Mouse (Mus musculus): ENCODE measurements around the gene Ly6g6c. TPM values are rescaled to one million over a fixed set of nuclear protein-coding genes. Genes with fewer than 3 reads are reported as not detected.
A peak's percentile ranks its signal among the peaks of the same experiment; 100 is the strongest.

The Ly6g6c gene
- polyA plus RNA-seq (2015; fragmentation: Nextera tagmentation; extraction: Ambion mirVana): not detected in 2 replicates

DNA sequence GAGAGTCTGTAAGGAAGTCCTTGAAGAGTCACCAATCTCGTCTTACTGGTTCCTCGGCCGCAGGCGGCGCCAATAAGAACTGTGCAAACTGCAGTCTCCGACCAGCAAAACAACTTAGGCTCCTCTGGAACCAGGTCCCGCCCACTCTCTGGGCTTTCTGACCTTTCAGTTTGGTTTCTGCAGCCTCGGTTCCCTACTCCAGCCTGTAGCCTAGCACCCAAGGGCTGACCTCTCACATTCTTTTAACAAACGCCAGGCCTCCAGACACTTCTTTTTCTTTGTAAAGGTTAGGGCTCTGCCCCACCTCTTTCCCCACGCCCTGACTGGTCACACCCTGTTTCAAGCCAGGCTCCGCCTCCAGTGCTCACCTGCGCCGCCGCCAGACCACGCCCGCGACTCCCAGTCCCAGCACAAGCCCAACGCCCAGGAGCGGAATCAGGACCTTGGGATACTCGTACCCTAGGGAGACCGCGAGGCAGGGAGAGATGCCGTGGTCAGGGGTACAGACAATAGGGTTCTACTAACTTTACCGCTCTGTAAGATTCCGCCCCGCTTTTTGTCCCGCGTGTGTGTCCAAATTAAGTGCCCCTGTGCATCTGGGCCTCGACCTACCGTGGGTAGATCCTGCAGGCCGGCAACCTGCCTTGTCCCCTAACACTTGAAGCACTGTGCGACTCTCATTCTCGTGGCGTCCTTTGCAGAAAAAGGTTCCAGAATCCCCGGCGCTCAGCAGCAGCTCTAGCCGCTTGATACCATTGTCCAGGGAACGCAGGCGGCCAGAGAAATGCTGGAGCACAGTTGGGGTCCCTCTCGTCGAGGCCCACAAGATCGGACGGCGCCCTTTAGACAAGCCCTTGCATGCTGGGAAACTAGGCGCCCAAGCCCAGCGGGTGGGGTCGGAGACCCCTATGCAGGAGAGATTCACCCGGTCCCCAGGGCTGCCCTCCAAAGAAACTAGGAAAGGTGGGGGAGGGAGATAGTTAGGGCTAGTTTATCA, at the start of gene Ly6g6c:
TSS of gene Ly6g6c (plus strand) at position 438 of the 997 bp plus-strand sequence.
- Histone ChIP-seq H3K27me3 (peaks cover 49% of the 10 kb centered on the region), H3K4me1 (peaks cover 33% of the 10 kb centered on the region), H3K4me3 (peak within 1 kb of the TSS; percentile 25), H3K36me3 (ENCODE audit: poor library complexity, severe bottlenecking) (peaks cover 30% of the 10 kb centered on the region), H3K27ac (no peak within 1 kb of the TSS), H3K9ac (peak within 1 kb of the TSS; percentile 52), H3K9me3 (replicated peaks) (no peaks in the 10 kb centered on the region), H3K4me2 (peak within 1 kb of the TSS; percentile 57)
- ATAC-seq: no peak; the same call in 1 of the 2 replicates
- 1% methylated on average over 48 of the region's 48 CpGs for WGBS

- Histone ChIP-seq H3K27me3 (no peaks in the 10 kb centered on the region), H3K36me3 (ENCODE audit: poor library complexity, severe bottlenecking) (peaks cover 65% of the 10 kb centered on the region), H3K27ac (peak within 1 kb of the TSS; percentile 44), H3K4me1 (peaks cover 11% of the 10 kb centered on the region), H3K4me2 (0 out of 2 replicates have a peak within 1 kb of the TSS, but pooled peaks have one; percentile 10), H3K9ac (peak within 1 kb of the TSS; percentile 46), H3K4me3 (no peak within 1 kb of the TSS), H3K9me3 (replicated peaks) (no peaks in the 10 kb centered on the region)
- 38% methylated on average over 12 of the region's 12 CpGs for WGBS
- ATAC-seq: peak; percentile 71
Measured at GRCm38 (mm10) chr17:35016376-35016775, 48.8 kb upstream of the Ly6g6c start, which contains the start of gene Vwa7. Gene Vwa7 (plus strand): TSS chr17:35016579.

DNA sequence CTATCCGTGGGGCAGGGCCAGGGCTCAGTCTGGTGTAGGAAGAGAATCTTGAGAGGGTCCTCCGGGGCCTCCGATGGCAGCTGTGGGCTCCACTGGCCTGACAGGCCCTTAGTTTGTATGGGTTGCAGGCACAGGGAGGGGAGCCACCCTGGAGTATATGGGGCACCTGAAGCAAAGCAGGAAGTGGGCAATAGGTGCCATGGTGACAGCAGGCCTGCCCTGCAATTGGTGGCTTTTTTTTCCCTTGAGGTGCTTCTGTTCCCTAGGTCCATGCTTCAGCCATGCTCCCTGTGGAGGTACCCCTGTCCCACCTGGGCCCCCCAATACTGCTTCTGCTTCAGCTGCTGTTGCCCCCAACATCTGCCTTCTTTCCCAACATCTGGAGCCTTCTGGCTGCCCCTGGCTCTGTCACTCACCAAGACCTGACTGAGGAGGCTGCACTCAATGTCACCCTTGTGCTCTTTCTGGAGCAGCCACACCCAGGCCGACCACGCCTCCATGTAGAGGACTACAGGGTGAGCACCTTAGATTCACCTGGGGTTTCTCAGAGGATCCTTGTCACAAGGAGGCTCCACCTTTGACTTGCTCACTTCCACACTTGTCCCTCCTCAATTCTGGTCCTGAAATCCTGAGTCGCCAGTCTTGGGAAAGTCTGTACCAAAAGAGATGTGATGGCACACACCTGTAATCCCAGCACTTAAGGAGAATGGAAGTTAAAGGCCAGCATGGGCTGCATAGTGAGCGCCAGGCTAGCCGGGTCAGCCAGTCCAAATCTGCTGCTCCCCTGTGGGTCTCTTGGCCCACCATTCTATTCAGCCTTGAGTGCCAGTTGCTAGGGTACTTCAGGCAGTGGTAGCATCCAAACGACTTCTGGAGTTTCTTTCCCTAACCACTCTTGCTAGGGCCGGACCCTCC, 48.1 kb upstream of the Ly6g6c start:
- no peaks in the 10 kb centered on the region for H3K9me3 ChIP-seq (replicated peaks)
- H3K4me3 ChIP-seq: no peak overlapping the region
- WGBS: 77% methylated on average over 10 of the region's 10 CpGs
- ATAC-seq: 0 out of 2 replicates have a peak, but pooled peaks have one; percentile 3
- peaks cover 58% of the 10 kb centered on the region for H3K36me3 ChIP-seq (ENCODE audit: poor library complexity, severe bottlenecking)
- H3K4me2 ChIP-seq: no peak overlapping the region
- H3K9ac ChIP-seq: peak overlapping the region; percentile 46
- H3K27me3 ChIP-seq: no peaks in the 10 kb centered on the region
- H3K4me1 ChIP-seq: peaks cover 14% of the 10 kb centered on the region
- peak overlapping the region; percentile 44 for H3K27ac ChIP-seq

DNA sequence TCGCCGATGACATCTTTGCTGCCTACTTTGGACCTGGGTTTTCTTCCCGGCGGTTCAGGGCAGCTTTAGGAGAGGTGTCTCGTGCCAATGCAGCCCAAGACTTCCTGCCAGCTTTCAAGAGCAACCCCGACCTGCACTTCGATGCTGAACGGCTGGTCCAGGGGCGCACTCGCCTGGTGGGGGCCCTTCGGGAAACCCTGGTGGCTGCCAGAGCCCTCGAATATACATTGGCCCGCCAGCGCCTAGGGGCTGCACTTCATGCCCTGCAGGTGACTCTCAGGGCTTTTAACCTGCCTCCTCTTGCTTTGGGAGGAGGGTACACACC, 47.5 kb upstream of the Ly6g6c start:
- Histone ChIP-seq H3K36me3 (ENCODE audit: poor library complexity, severe bottlenecking) (peaks cover 52% of the 10 kb centered on the region), H3K4me1 (peaks cover 14% of the 10 kb centered on the region), H3K4me3 (no peak overlapping the region), H3K27me3 (no peaks in the 10 kb centered on the region), H3K9me3 (replicated peaks) (no peaks in the 10 kb centered on the region), H3K4me2 (no peak overlapping the region), H3K27ac (no peak overlapping the region), H3K9ac (peak overlapping the region; percentile 21; the same call in 1 of the 2 replicates)
- 75% methylated on average over 14 of the region's 14 CpGs for WGBS
- ATAC-seq: no peak

GRCm38 (mm10) chr17:35018171-35018570, 47.0 kb upstream of the Ly6g6c start:
- H3K27me3 ChIP-seq: no peaks in the 10 kb centered on the region
- H3K4me1 ChIP-seq: peaks cover 14% of the 10 kb centered on the region
- 0 out of 2 replicates have a peak overlapping the region, but pooled peaks have one; percentile 21 for H3K9ac ChIP-seq
- WGBS: 74% methylated on average over 3 of the region's 3 CpGs
- peaks cover 47% of the 10 kb centered on the region for H3K36me3 ChIP-seq (ENCODE audit: poor library complexity, severe bottlenecking)
- no peak overlapping the region for H3K4me3 ChIP-seq
- no peaks in the 10 kb centered on the region for H3K9me3 ChIP-seq (replicated peaks)
- ATAC-seq: no peak
- H3K27ac ChIP-seq: no peak overlapping the region
- no peak overlapping the region for H3K4me2 ChIP-seq

DNA sequence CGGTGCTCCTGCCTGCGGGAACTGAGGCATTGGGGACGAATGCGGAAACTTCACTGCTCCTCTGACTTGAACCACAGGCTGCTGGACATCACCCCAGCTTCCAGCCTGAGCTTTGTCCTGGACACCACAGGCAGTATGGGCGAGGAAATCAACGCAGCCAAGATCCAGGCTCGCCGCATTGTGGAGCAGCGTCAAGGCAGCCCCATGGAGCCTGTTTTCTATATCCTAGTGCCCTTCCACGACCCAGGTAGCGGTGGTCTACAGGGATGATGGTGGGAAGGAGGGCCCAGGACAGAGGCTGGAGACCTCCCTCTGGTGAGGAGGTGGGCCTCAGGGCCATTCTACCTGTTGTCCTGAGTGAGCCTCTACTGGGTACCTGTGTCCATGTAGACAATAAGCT, 45.3 kb upstream of the Ly6g6c start:
- H3K4me1 ChIP-seq: peaks cover 14% of the 10 kb centered on the region
- H3K36me3 ChIP-seq (ENCODE audit: poor library complexity, severe bottlenecking): peaks cover 30% of the 10 kb centered on the region
- H3K4me3 ChIP-seq: no peak overlapping the region
- H3K9ac ChIP-seq: no peak overlapping the region
- H3K4me2 ChIP-seq: no peak overlapping the region
- H3K9me3 ChIP-seq (replicated peaks): no peaks in the 10 kb centered on the region
- ATAC-seq: no peak
- WGBS: 78% methylated on average over 11 of the region's 11 CpGs
- no peaks in the 10 kb centered on the region for H3K27me3 ChIP-seq
- H3K27ac ChIP-seq: no peak overlapping the region

- WGBS: 86% methylated on average over 8 of the region's 8 CpGs
- H3K27ac ChIP-seq: no peak overlapping the region
- H3K4me3 ChIP-seq: no peak overlapping the region
- peaks cover 23% of the 10 kb centered on the region for H3K36me3 ChIP-seq (ENCODE audit: poor library complexity, severe bottlenecking)
- no peak for ATAC-seq
- H3K4me2 ChIP-seq: no peak overlapping the region
- H3K9ac ChIP-seq: no peak overlapping the region
- H3K27me3 ChIP-seq: no peaks in the 10 kb centered on the region
- peaks cover 14% of the 10 kb centered on the region for H3K4me1 ChIP-seq
- no peaks in the 10 kb centered on the region for H3K9me3 ChIP-seq (replicated peaks)
Measured at GRCm38 (mm10) chr17:35020551-35020950, 44.6 kb upstream of the Ly6g6c start.

DNA sequence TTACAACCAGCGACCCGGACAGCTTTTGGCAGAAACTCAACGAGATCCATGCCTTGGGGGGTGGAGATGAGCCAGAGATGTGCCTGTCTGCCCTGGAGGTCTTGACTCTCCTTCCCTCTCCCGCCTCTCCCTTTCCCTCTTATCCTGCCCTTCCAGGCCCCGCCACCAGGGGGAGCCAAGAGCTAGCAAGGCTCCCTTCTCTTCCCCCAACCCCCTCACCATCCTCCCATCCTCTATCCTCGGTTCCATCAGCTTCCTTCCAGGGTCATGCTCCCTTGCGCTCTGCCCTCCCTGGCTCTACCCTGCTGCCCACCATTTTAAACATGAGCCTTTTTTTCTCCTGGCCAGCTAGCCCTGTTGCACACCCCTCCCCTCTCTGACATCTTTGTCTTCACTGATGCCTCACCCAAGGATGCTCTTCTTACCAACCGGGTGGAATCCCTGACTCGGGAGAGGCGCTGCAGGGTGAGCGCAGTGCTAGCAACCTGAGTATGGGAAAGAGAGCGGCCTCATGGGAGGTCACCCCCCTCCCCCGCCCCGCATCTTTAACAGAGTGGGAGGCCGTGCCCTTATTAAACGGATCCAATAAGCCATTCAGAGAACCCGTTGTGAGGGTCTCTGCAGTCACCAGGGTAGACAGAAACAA, 43.9 kb upstream of the Ly6g6c start:
- Histone ChIP-seq H3K9me3 (replicated peaks) (no peaks in the 10 kb centered on the region), H3K27me3 (no peaks in the 10 kb centered on the region), H3K27ac (peak overlapping the region; percentile 2; the same call in 1 of the 2 replicates), H3K4me3 (no peak overlapping the region), H3K9ac (no peak overlapping the region), H3K4me2 (peak overlapping the region; percentile 36), H3K4me1 (peaks cover 16% of the 10 kb centered on the region), H3K36me3 (ENCODE audit: poor library complexity, severe bottlenecking) (peaks cover 16% of the 10 kb centered on the region)
- WGBS: 4% methylated on average over 17 of the region's 17 CpGs
- peak; percentile 74 for ATAC-seq

DNA sequence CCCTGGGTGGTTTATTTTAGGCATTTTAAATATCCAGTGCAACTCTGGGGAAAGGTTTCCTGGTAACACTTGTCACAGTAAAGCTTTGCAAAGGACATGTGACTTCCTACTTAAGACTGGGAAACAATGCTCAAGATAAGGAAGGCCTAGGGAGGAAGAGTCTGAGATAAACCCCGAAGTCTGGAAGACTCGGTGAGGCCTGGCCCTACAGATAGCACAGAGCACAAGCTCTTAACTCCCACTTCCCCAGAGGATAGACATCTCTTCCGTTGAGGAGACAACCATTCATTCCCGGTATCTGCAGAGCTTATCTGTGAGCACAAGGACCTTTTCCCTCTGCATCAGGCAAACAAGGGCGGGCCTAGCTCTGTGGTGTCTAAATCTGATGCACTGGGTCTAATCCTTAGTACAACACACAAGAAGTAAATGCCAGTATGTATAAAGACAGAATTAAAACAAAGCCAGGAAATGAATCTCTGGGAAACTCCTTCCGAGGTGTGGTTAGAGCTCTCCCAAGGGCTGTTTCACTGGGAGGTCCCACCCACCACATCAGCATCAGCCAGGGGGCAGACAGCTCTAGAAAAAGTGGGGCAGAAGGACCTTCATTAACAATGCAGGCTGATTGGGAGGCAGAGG, 43.2 kb upstream of the Ly6g6c start:
- Histone ChIP-seq H3K4me2 (no peak overlapping the region), H3K27ac (0 out of 2 replicates have a peak overlapping the region, but pooled peaks have one; percentile 6), H3K9ac (no peak overlapping the region), H3K4me3 (no peak overlapping the region), H3K27me3 (no peaks in the 10 kb centered on the region), H3K9me3 (replicated peaks) (no peaks in the 10 kb centered on the region), H3K36me3 (ENCODE audit: poor library complexity, severe bottlenecking) (peaks cover 9% of the 10 kb centered on the region), H3K4me1 (peaks cover 16% of the 10 kb centered on the region)
- WGBS: 64% methylated on average over 6 of the region's 6 CpGs
- no peak for ATAC-seq

- H3K27me3 ChIP-seq: no peaks in the 10 kb centered on the region
- peaks cover 2% of the 10 kb centered on the region; the same call in 1 of the 2 replicates for H3K36me3 ChIP-seq (ENCODE audit: poor library complexity, severe bottlenecking)
- H3K4me2 ChIP-seq: no peak overlapping the region
- H3K4me1 ChIP-seq: peaks cover 21% of the 10 kb centered on the region
- no peak for ATAC-seq
- 95% methylated on average over 8 of the region's 8 CpGs for WGBS
- no peak overlapping the region for H3K4me3 ChIP-seq
- no peak overlapping the region for H3K27ac ChIP-seq
- H3K9me3 ChIP-seq (replicated peaks): no peaks in the 10 kb centered on the region
- no peak overlapping the region for H3K9ac ChIP-seq
Measured at GRCm38 (mm10) chr17:35022541-35023060, 42.6 kb upstream of the Ly6g6c start.

- ATAC-seq: no peak
- WGBS: 86% methylated on average over 5 of the region's 5 CpGs
- peaks cover 27% of the 10 kb centered on the region for H3K4me1 ChIP-seq
Measured at GRCm38 (mm10) chr17:35023221-35023620, 42.0 kb upstream of the Ly6g6c start.

More at GRCm38 (mm10) chr17:35023221-35023620, 42.0 kb upstream of the Ly6g6c start:
- Histone ChIP-seq H3K9ac (no peak overlapping the region), H3K36me3 (ENCODE audit: poor library complexity, severe bottlenecking) (no peaks in the 10 kb centered on the region), H3K4me3 (no peak overlapping the region), H3K9me3 (replicated peaks) (no peaks in the 10 kb centered on the region), H3K27ac (no peak overlapping the region), H3K4me2 (no peak overlapping the region), H3K27me3 (no peaks in the 10 kb centered on the region)
